Comparison of ENCODE assay signal across 17 mouse cellular contexts in genomic region chrX:49181136-49181535, GRCm38 (mm10).
"Had no signal": no experiment of that assay in that cellular context is flagged by ENCODE, and none has a peak within 500 bp of the region (broad histone marks: within the 10 kb centered on the region; RNA-seq: fewer than 3 reads in every experiment).

No protein-coding gene starts in this region.

- H3K36me3 ChIP-seq: limb, embryonic 12.5 days; liver, embryonic 15.5 days; midbrain, embryonic 10.5 days; neural tube, embryonic 15.5 days had no signal

- ATAC-seq: lung, postnatal 0 days had no signal

- H3K27me3 ChIP-seq: limb, embryonic 12.5 days; liver, embryonic 15.5 days; neural tube, embryonic 15.5 days had no signal

- H3K4me3 ChIP-seq: layer of hippocampus, adult 2 months; limb, embryonic 12.5 days; liver, embryonic 15.5 days; midbrain, embryonic 10.5 days; myocyte; neural tube, embryonic 15.5 days had no signal

- H3K4me1 ChIP-seq: limb, embryonic 12.5 days; liver, embryonic 15.5 days; midbrain, embryonic 10.5 days; neural tube, embryonic 15.5 days had no signal

- H3K27ac ChIP-seq: kidney, postnatal 0 days; layer of hippocampus, adult 2 months; limb, embryonic 12.5 days; liver, embryonic 15.5 days; midbrain, embryonic 10.5 days; neural tube, embryonic 15.5 days; stomach, postnatal 0 days had no signal

- DNase-seq: kidney, postnatal 4 days; liver; lung, adult 2 months; lung, postnatal 36 days; midbrain, embryonic 14.5 days; right cerebral cortex, adult 18-20 months; thymus, adult 18-20 months; thymus, postnatal 14 days had no signal
